Mouse (Mus musculus): ENCODE results near the gene Hba-a2.

DNA sequence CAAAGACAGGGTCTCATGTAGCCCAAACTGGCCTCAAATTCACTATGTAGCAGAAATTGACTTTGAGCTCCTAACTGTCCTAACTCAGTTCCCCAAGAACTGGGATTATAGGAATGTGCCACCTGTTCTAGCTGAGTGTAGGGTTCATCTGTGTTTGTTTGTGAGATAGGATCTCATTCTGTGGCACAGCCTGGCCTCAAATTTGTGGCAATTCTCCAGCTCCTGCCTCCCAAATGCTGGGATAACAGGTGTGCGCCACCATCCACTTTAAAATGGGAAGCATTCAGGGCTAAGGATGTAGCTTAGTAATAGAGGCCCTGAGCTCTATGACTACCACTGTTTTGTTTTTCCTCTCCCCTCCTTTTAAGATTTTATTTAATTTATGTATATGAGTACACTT, 43.2 kb upstream of the Hba-a2 start:
- TF ChIP-seq POLR2A (IDR thresholded peaks at IDR 0.05; ENCODE audit: insufficient read depth, low read depth, low read length) (no peak), CTCF (IDR thresholded peaks at IDR 0.05; ENCODE audit: insufficient read depth, low read depth, low read length) (no peak)
